Mouse (Mus musculus) midbrain, embryonic 12.5 days (tissue): ENCODE measurements at regions not wholly inside any gene's neighbourhood (a gene's known extent, or its start where the extent isn't known, plus 50 kb on each side); places are given as distances from the start of the nearest gene placed in this dataset.
"Not testable (repeated sequence)": the region's sequence is repeated elsewhere in the genome, so short reads cannot be mapped to it uniquely, and the experiment has no call there.

Source experiments
- ATAC-seq: fragments of 200-750 bp; cut with Nextera tagmentation; 2 replicates; pipeline ENCODE4 v1.8.0; 2017; ENCODE audit warnings: low read depth, moderate TSS enrichment, moderate library complexity; ENCODE audit not compliant: low FRiP score
- H3K27ac ChIP-seq: fragments of 300-500 bp; sonication (generic); replicated peaks from 2 replicates; pipeline ENCODE4 v1.5.1; 2016; ENCODE audit warnings: mild to moderate bottlenecking
- H3K27me3 ChIP-seq: fragments of 300-500 bp; sonication (generic); 2 replicates; pipeline ENCODE4 v1.6.1; 2016; ENCODE audit warnings: mild to moderate bottlenecking
- H3K36me3 ChIP-seq: fragments of 300-500 bp; sonication (generic); 2 replicates; pipeline ENCODE4 v1.6.1; 2016
- H3K4me1 ChIP-seq: fragments of 300-500 bp; sonication (generic); 2 replicates; pipeline ENCODE4 v1.6.1; 2016
- H3K4me2 ChIP-seq: fragments of 300-500 bp; sonication (generic); replicated peaks from 2 replicates; pipeline ENCODE4 v1.6.1; 2016; ENCODE audit warnings: mild to moderate bottlenecking, moderate library complexity
- H3K4me3 ChIP-seq: fragments of 300-500 bp; sonication (generic); 2 replicates; pipeline ENCODE4 v1.5.1; 2016; ENCODE audit warnings: mild to moderate bottlenecking
- H3K9ac ChIP-seq: fragments of 300-500 bp; sonication (generic); replicated peaks from 2 replicates; pipeline ENCODE4 v1.6.1; 2016; ENCODE audit warnings: mild to moderate bottlenecking, moderate library complexity
- H3K9me3 ChIP-seq: fragments of 300-500 bp; sonication (generic); 2 replicates; pipeline ENCODE4 v1.6.1; 2016; ENCODE audit warnings: mild to moderate bottlenecking
- WGBS: fragments of 180-500 bp; shearing (Covaris S2); methylation state at CpG from one replicate; pipeline ENCODE4 v1.1.7; 2016; 5-methylcytosine and 5-hydroxymethylcytosine counted together

DNA sequence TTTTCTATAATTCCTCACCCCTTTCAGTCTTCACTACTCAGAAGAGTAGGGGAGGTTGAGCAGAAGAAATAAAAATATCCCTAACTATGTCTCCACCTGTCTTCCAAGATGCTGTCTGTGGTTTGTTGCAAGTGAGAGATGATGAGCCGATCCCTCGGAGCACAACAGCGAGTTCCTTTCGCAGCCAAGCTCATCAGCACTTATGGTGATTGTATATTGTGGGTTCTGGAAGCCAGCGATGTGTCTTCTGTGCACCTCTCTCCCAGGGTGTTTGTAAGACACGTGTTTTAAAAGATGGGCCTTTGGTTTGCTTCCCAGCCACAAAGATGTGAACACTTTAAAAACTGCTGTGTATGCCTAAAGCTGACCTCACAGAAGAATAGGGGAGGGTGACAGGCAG is 309.0 kb downstream of the Abcc12 start:
- WGBS: 93% methylated on average over 6 of the region's 6 CpGs
- no peak overlapping the region for H3K4me2 ChIP-seq
- H3K27me3 ChIP-seq: no peaks in the 10 kb centered on the region
- no peak overlapping the region for H3K9ac ChIP-seq
- no peak overlapping the region for H3K27ac ChIP-seq
- no peaks in the 10 kb centered on the region for H3K9me3 ChIP-seq
- H3K4me1 ChIP-seq: peaks cover 10% of the 10 kb centered on the region
- H3K4me3 ChIP-seq: no peak overlapping the region
- ATAC-seq: no peak
- no peaks in the 10 kb centered on the region for H3K36me3 ChIP-seq

DNA sequence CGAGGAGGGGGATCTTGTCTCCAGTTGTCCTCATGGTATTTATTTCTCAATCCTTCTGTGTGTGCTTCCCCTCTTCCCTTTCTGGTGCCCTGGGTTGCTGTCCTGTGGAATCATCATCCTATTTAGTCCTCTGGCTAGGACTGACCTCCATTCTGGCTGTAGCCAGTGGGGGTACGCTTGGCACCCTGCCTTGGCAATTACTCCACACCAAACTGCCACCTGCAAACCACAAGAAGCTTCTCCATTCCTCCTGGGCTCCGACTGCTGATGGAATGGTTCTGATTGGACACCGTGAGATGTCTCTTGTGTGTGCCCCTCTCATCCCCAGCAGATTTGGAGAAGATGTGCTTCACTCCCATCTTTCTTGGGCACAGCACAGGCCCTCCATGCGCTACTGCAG is 322.5 kb downstream of the Abcc12 start:
- Histone ChIP-seq H3K36me3 (no peaks in the 10 kb centered on the region), H3K9me3 (no peaks in the 10 kb centered on the region), H3K4me2 (no peak overlapping the region), H3K4me1 (0 out of 2 replicates have a peak, but pooled peaks cover 3% of the 10 kb centered on the region), H3K4me3 (no peak overlapping the region), H3K27ac (no peak overlapping the region), H3K27me3 (no peaks in the 10 kb centered on the region), H3K9ac (no peak overlapping the region)
- ATAC-seq: no peak
- 90% methylated on average over 5 of the region's 5 CpGs for WGBS

DNA sequence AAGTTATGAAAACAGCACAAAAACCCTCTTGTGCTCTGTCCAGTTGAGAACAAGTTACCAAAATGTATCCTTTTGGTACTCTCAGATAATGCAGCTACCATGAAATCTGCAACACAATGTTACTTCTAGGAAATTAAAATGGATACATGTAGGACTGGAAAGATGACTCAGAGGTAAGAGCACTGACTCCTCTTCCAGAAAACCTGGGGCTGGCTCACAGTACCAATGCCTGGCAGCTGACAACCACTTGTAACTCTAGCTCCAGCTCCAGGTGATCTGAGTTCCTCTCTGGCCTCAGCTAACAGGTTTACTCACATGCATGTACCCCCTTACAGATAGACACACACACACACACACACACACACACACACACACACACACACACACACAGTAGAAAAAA is 325.1 kb downstream of the Abcc12 start:
- H3K9me3 ChIP-seq: no peaks in the 10 kb centered on the region
- no peak overlapping the region for H3K4me2 ChIP-seq
- no peak overlapping the region for H3K27ac ChIP-seq
- H3K4me1 ChIP-seq: 0 out of 2 replicates have a peak, but pooled peaks cover 3% of the 10 kb centered on the region
- no peak overlapping the region for H3K4me3 ChIP-seq
- no peaks in the 10 kb centered on the region for H3K27me3 ChIP-seq
- ATAC-seq: no peak
- H3K9ac ChIP-seq: no peak overlapping the region
- no peaks in the 10 kb centered on the region for H3K36me3 ChIP-seq

DNA sequence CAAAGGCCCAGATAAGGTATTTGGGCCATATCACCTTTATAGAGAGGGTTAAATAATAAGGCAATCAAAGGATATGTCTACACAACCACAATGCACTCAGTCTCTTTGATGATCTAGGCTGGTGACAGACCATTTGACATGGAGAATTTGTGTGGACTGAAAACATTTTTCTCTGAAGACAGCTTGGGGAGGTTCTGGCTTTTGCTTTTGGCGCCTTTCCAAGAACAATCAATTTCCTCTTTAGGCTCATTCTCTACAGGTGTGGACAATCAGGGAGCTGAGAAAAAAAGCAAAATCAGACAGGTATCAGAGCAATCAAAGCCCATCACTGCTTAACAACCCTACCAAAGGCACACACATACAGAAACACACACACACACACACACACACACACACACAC is 325.8 kb downstream of the Abcc12 start:
- 0 out of 2 replicates have a peak, but pooled peaks cover 3% of the 10 kb centered on the region for H3K4me1 ChIP-seq
- no peak for ATAC-seq
- H3K4me3 ChIP-seq: no peak overlapping the region
- H3K27ac ChIP-seq: no peak overlapping the region
- H3K27me3 ChIP-seq: no peaks in the 10 kb centered on the region
- WGBS: 83% methylated on average over 1 of the region's 1 CpGs
- no peaks in the 10 kb centered on the region for H3K9me3 ChIP-seq
- no peaks in the 10 kb centered on the region for H3K36me3 ChIP-seq
- no peak overlapping the region for H3K9ac ChIP-seq
- no peak overlapping the region for H3K4me2 ChIP-seq

DNA sequence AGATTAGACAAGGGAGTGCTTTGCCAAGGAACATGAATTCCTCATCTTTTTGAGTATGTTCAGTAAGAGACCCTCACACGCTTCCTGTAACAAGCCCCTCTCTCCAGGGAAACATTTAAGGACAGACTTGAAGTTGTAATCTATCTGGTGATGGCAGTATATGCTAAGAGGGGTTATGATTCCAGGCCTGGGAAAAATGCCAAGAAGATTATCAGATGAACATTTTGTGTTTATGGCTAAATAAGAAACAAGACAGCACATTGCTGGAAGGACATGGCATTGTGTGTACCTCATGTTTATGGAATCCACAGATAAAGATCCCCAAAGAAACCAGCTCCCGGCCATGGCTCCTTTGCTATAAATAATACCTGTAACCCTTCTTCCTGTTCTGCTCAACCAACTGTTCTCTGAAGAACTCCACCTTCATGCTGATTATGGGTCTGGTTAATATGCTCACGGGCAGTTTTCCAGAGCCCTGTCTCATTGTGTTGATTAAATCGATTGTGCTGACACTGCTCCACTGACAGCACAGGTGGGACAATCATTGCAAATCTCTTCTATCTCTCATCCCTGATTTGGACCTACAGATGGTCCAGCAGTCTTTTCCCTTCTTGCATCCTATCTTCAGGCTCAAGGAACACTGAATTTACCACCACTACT is 327.7 kb downstream of the Abcc12 start:
- no peak overlapping the region for H3K4me3 ChIP-seq
- no peaks in the 10 kb centered on the region for H3K9me3 ChIP-seq
- H3K4me1 ChIP-seq: 0 out of 2 replicates have a peak, but pooled peaks cover 3% of the 10 kb centered on the region
- no peaks in the 10 kb centered on the region for H3K27me3 ChIP-seq
- 88% methylated on average over 4 of the region's 4 CpGs for WGBS
- H3K27ac ChIP-seq: no peak overlapping the region
- no peak for ATAC-seq
- no peak overlapping the region for H3K4me2 ChIP-seq
- H3K9ac ChIP-seq: no peak overlapping the region
- H3K36me3 ChIP-seq: no peaks in the 10 kb centered on the region

DNA sequence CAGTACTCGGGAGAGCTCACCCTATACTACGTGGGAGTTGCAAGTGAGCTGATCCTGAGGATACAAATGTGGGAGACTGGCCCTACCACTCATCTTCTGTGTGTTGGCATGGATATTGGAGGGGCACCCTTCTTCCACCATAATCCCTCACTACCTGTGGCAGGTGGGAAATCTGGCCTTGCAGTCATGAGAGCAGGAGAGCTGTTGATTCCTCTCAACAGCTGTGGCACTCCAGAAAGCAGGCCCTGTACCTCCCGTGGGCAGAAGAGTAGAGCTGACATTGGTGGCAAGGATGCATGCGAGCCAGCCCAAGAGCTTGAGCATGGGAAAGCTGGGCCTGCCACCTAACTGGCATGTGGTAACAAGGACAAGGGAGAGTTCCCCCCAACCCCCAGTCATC is 345.8 kb downstream of the Abcc12 start:
- Histone ChIP-seq H3K27ac (no peak overlapping the region), H3K27me3 (no peaks in the 10 kb centered on the region), H3K4me3 (no peak overlapping the region), H3K9me3 (no peaks in the 10 kb centered on the region), H3K36me3 (no peaks in the 10 kb centered on the region), H3K4me2 (no peak overlapping the region), H3K4me1 (no peaks in the 10 kb centered on the region), H3K9ac (no peak overlapping the region)
- no peak for ATAC-seq
- 85% methylated on average over 4 of the region's 4 CpGs for WGBS

DNA sequence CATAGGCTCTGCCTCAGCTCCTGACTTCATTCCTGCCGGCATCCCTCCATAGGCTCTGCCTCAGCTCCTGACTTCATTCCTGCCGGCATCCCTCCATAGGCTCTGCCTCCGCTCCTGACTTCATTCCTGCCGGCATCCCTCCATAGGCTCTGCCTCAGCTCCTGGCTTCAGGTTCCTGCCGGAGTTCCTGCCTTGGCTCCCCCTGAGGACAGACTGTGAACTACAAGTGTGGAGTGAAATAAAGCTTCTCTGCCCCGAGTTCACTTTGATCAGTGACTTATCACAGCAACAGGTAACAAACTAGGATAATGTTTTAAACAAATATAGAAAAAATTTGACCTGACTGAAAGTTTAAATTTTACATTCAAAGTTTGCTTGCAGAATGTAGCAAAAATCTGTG is 348.5 kb downstream of the Abcc12 start:
- not testable (repeated sequence) for ATAC-seq, H3K4me3 ChIP-seq, H3K27me3 ChIP-seq, H3K27ac ChIP-seq, H3K36me3 ChIP-seq, H3K9ac ChIP-seq, H3K4me2 ChIP-seq, H3K4me1 ChIP-seq, H3K9me3 ChIP-seq
- 84% methylated on average over 6 of the region's 6 CpGs for WGBS

DNA sequence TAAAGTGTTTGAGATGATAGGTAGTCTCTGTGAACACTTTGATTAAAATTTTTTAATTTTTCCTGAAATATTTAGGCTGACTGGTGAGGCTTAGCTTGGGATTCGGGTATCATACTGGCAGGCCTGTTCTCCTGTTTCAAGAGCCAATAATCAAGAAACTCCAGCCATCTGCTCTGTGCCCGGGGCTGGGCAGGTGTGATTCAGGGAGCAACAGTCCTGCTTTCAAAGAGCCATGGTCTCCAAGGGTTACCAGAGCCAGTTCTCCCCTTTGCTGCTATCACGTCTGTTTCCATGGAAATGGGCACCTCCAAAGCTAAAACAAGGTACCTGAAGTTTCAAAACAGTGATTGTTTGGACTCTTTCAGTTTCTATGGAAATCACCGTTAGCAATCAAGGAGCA is 355.6 kb downstream of the Abcc12 start:
- WGBS: 75% methylated on average over 4 of the region's 4 CpGs

DNA sequence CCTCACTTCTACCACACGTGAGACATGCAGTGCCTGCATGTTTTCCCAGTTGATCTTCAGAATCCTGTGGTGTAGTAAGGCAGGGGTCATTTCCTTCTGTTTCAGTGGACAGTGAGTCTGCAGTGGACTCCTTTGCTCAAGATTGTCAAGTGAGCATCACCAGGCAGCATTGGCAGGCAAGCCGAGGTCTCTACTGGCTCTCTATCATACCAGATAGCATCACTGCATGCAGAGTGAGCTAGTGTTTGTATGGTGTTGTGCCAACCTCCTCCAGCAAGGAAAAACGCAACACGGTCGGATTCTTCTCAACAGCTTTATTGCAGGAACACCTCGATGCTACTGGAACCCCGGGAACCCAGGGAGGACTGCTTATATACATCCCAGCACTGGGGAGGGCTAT is 357.8 kb downstream of the Abcc12 start:
- no peak for ATAC-seq
- Histone ChIP-seq H3K9ac (no peak overlapping the region), H3K36me3 (no peaks in the 10 kb centered on the region), H3K27me3 (no peaks in the 10 kb centered on the region), H3K27ac (no peak overlapping the region), H3K4me3 (no peak overlapping the region), H3K9me3 (no peaks in the 10 kb centered on the region), H3K4me1 (no peaks in the 10 kb centered on the region), H3K4me2 (no peak overlapping the region)
- WGBS: 92% methylated on average over 7 of the region's 7 CpGs

More for the DNA sequence above, 355.6 kb downstream of the Abcc12 start:
- Histone ChIP-seq H3K9ac (no peak overlapping the region), H3K27ac (no peak overlapping the region), H3K4me2 (no peak overlapping the region), H3K9me3 (no peaks in the 10 kb centered on the region), H3K27me3 (no peaks in the 10 kb centered on the region), H3K4me3 (no peak overlapping the region), H3K36me3 (no peaks in the 10 kb centered on the region), H3K4me1 (no peaks in the 10 kb centered on the region)
- no peak for ATAC-seq

DNA sequence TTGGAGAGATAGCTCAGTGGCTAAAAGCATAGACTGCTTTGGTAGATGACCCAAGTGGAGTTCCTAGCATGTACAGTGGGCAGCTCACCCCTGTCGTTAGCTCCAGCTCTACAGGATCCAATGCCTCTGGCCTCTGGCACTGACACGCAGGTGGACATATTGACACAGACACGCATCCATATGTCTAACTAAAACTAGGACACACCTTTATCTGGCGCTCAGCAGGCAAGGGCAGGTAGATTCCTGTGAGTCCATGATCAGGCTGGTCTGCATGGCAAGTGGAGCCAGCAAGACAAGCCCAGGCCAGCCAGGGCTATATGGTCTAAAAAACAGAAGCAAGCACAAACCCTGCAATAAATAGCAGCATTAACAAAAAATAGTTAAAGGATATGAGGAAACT is 358.3 kb downstream of the Abcc12 start:
- no peaks in the 10 kb centered on the region for H3K9me3 ChIP-seq
- H3K4me3 ChIP-seq: no peak overlapping the region
- no peak for ATAC-seq
- no peaks in the 10 kb centered on the region for H3K4me1 ChIP-seq
- no peaks in the 10 kb centered on the region for H3K27me3 ChIP-seq
- no peak overlapping the region for H3K9ac ChIP-seq
- no peak overlapping the region for H3K27ac ChIP-seq
- no peaks in the 10 kb centered on the region for H3K36me3 ChIP-seq
- WGBS: 97% methylated on average over 4 of the region's 4 CpGs
- H3K4me2 ChIP-seq: no peak overlapping the region

DNA sequence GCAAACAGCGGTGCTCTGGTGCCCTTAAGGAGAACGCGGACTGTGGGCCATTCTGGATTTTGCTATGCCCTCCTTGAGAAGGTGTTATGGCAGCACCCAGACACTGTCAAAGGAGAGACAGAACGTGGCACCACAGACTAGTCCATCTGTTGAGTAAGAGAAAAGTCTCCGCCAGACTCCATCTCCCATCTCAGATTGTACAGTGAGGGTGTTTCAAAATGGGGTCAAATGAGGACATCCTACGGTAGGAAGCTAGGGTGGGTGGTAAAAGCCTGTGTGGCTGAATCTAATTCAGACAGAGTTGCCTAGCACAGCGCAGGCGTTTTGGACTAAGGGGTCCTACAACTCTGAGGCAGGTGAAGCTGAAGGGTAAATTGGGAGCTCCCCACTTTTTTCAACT is 366.1 kb downstream of the Abcc12 start:
- Histone ChIP-seq H3K4me2 (no peak overlapping the region), H3K36me3 (no peaks in the 10 kb centered on the region), H3K27me3 (no peaks in the 10 kb centered on the region), H3K27ac (no peak overlapping the region), H3K9ac (no peak overlapping the region), H3K4me1 (no peaks in the 10 kb centered on the region), H3K4me3 (no peak overlapping the region), H3K9me3 (no peaks in the 10 kb centered on the region)
- 95% methylated on average over 8 of the region's 8 CpGs for WGBS
- ATAC-seq: no peak

DNA sequence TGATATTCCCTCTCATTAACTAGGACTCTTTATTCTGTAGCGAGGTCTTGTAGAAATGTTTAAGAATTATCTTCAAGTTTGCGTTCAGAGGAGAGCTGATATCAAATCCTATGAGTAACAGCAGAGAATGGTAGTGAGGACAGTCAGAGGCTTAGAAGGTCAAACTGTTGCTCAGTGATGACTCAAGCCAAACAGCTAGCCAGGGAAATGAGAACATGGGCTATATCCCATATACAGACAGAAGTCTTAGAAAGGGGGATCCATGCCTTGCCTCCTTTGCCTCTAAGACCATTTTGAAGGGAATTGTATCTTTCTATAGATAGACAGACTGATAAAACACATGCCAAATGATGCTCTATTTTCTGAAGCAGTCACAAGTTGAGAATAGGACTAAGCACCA is 368.0 kb downstream of the Abcc12 start:
- 95% methylated on average over 2 of the region's 2 CpGs for WGBS
- H3K9ac ChIP-seq: no peak overlapping the region

DNA sequence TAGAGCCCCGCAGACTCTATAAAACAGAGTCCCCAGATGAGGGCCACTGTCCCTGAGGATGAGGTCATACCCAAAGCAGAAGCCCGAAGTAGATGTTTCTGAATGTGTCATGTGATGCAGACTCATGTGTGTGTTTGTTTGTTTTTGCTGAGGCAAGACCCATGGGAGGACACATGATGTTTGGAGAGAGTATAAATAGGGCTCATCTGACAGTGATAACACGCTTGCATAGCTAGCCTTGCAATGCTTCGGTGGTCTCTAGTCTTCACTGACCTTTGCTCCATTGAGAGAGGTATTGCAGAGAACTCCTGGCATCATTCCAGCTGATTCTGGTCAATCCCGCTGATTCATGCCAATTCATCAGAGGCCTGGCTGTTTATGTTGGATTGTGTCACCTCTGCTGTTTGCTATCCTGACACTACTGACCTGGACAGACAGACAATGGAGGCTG is 368.1 kb downstream of the Phkb start:
- Histone ChIP-seq H3K9ac (no peak overlapping the region), H3K9me3 (no peaks in the 10 kb centered on the region), H3K27me3 (no peaks in the 10 kb centered on the region), H3K4me1 (no peaks in the 10 kb centered on the region), H3K4me3 (no peak overlapping the region), H3K27ac (no peak overlapping the region), H3K36me3 (no peaks in the 10 kb centered on the region), H3K4me2 (no peak overlapping the region)
- no peak for ATAC-seq
- WGBS: 82% methylated on average over 5 of the region's 5 CpGs

More for the DNA sequence above, 368.0 kb downstream of the Abcc12 start:
- ATAC-seq: no peak
- Histone ChIP-seq H3K4me1 (no peaks in the 10 kb centered on the region), H3K27ac (no peak overlapping the region), H3K36me3 (no peaks in the 10 kb centered on the region), H3K4me2 (no peak overlapping the region), H3K4me3 (no peak overlapping the region), H3K27me3 (no peaks in the 10 kb centered on the region), H3K9me3 (no peaks in the 10 kb centered on the region)
